Mouse (Mus musculus): ENCODE measurements around the gene Vipr2. TPM values are rescaled to one million over a fixed set of nuclear protein-coding genes. Genes with fewer than 3 reads are reported as not detected.

The Vipr2 gene
- polyA plus RNA-seq (2012; rRNA removed) = 3.4 and 3.9 TPM in 2 replicates

DNA sequence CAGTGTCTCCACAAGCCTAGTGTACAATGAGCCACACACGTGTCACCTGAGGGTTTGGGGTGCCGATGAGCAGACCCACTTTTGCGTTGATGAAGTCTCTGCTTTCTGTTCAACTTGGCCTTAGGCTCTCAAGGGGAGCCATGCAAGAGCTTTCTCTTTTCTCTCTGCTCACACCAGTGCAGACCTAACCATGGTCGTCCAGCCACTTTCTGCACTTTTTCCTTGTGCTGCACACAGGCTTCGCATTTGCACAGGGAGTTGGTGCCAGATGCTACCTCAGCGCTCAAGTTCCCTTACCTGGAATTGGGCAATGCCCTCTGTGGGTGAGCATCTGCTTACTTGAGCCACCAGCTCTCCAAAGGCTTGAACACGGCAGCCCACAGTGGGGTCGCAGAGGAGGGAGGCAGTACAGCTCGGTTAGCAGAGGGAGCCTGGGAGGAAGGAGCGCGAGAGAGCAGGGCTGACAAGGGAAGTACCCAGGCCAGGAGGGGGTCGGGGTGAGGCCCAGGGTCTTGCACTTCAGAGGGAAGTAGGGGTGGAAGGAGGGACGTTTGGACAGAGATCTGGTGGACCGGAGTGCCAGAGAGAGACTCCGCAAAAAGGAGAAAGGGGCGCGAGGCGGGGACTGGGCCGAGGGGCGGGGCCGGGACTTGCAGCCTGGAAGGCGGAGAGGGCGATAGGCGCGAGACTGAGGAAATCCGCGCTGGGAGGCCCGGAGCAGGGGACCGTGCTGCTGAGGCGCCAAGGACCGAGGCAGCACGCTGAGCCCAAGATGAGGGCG is at the start of gene Vipr2:
Gene Vipr2 (plus strand): TSS at position 653 of the 781 bp plus-strand sequence.

DNA sequence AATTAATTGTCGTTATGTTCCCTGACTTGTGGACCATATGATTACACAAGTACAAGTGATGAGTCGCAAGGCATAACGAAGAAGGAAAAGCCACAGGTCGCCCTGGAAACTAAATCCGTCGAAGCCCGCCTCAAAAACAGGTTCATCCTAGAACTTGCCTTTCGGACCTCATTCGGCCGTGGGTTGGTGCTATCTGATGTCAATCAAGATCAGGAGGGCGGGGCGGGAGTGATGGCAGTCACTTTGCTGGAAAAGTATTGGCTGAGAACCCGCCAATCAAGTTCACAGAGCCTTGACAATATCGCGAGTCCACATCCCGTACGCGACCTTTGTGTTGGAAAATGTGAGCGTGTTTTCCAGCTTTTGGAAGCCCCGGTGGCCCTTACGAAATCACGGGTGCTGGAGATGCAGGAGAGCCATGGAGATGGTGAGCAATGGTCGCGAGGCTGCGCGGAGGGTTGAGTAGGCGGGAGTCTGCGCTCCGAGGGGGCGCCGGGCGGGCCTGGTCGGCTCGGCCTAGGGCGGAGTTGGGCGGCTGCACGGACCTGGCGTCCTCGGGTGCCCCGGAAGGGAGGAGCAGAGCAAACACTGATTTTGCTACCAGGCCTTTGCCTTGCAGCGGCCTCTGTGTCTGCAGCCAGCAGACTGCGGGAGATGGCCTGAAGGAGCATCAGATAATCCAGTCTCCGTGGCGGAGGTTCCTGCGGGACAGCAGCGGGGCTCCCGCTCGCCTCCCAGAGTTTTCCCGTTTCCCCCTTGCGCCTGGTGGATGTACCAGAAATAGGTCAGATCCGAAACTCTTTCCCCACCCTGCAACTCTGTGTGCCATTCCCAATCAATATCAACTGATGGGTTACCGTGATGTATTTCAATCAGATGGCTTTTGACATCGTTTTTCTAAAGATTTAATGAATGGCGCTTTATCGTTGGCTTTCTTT is 29.8 kb upstream of the Vipr2 start, which contains the start of gene Zfp386:
Gene Zfp386 (plus strand): TSS at position 285 of the 938 bp plus-strand sequence.

Other genes starting within 250 kb of the Vipr2 start
- 42.3 and 48.1 TPM in 2 replicates for gene Zfp386, start 30.0 kb upstream of the Vipr2 start, polyA plus RNA-seq (2012; rRNA removed)
- gene Wdr60, start 185.3 kb downstream of the Vipr2 start, polyA plus RNA-seq (2012; rRNA removed) = 17.3 and 21.2 TPM in 2 replicates
- gene Gm11027, start 197.7 kb downstream of the Vipr2 start, polyA plus RNA-seq (2012; rRNA removed) = not detected in 2 replicates
- 9.0 and 13.3 TPM in 2 replicates for gene Esyt2, start 203.5 kb downstream of the Vipr2 start, polyA plus RNA-seq (2012; rRNA removed)

Data from central nervous system, embryonic 11.5 days (tissue).